Mouse (Mus musculus): ENCODE data around the gene Bcl6.

Bcl6 gene

DNA sequence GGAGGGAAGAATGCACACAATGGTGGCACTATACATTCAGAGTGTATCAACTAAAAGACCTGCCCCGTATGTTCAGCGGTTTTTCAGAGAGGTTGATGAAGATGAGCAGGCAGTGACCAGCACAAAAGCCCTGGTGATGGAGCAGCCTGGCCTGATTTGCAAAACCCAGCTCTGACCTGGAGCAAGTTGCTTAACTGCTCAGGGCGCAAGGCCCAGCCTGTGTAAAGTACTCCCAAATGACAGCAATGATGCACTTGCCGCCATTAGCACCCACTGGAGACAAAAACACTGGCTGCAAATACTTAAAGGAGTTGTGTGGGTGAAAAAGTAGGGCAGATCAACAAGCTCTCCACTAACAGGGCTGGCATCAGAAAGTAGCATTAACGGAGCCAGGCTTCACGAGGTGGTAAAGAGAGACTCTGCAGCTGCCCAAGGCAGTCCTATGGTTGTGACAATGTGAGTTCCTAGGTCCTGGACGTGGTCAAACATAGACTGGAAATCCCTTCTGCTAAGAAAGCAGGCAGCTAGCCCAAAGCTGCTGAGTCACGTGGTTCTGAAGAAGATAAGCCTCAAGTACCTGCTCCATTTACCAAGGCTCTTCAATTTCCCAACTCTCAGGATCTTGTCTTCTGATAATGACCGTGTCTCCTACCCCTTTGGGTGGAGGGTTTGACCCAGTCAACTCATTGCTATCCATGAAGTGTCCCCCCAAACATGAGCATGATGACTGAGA is 14.9 kb downstream of the Bcl6 start:
- DNase-seq (ENCODE audit: extremely low read depth, low read depth, low spot score): no peak

DNA sequence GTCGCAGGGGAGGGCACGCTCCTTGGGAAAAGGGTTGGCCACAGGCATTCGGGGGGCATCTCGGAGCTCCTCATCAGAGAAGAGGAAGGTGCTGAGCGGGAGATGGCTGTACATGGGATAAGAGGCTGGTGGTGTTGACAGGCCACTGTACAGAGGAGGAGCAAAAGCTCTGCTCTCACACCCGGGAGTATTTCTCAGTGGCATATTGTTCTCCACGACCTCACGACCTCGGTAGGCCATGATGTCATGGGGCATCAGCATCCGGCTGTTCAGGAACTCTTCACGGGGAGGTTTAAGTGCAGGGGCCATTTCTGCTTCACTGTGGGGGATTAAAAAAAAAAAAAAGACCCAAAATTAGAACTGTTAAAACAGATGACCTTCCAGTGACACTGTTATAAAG is 15.8 kb downstream of the Bcl6 start:
- DNase-seq (ENCODE audit: extremely low read depth, low read depth, low spot score): no peak

DNA sequence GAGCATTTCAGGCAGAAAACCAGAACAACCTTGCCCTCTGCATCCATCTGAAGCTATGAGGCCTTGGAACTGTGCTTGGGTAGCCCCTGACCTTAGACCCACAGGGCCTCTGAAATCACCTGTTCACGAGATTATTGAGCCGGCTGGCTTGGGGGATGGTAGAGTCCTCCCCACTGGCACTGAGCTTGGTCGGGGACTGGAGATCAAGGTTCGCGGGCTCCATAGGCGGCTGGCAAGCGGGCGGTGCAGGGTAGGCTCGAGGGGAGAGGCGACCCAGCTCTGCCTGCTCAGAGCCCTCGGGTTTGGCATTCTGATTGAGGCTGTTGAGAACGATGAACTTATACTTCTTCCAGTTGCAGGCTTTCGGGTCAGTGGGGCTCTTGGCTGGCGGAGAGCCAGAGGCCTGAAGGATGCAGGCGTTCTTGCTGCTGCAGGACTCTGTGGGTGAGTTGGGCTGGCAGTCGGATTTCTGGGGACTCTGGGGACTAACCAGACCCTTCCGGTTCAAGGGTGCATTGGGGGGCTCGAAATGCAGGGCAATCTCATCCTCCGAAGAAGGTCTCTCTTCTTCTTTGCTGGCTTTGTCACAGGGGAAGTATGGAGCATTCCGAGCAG is 16.4 kb downstream of the Bcl6 start:
- no peak for DNase-seq (ENCODE audit: extremely low read depth, low read depth, low spot score)

DNA sequence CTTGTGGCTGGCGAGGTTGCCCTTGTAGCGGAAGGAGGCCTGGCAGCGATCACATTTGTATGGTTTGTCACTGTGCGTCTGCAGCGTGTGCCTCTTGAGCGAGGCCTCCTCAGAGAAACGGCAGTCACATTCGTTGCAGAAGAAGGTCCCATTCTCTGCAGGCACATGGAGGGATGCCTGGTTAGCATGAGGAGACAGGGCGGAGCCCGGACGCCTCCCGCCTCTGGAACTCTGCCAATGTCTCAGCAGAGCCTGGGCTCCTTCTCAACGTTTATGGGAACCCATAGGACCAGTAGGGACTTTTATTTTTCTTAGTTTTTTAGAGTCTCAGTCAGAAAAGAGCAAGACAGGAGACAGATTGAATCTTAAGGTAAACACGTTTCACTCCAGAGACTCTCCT is 18.7 kb downstream of the Bcl6 start:
- no peak for DNase-seq (ENCODE audit: extremely low read depth, low read depth, low spot score)

DNA sequence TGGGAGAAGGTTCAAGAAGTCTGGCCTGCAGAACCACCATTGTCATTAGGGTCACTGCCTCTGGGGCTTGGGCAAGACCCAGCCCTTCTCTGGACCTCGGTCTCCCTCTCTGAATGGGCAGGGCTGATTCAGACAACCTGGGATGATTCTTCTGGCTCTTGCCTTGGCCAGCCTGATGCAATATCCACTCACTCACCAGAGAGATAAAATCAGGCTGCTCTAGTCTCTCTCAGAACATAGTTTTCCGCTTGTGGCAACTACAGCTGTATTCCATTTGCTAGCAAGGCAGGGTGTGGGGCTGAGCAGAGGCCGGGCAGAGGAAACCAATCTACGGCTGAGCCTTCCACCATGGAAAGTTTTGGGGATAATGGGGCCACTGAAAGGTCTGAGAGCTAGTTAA is 19.8 kb downstream of the Bcl6 start:
- DNase-seq (ENCODE audit: extremely low read depth, low read depth, low spot score): no peak

DNA sequence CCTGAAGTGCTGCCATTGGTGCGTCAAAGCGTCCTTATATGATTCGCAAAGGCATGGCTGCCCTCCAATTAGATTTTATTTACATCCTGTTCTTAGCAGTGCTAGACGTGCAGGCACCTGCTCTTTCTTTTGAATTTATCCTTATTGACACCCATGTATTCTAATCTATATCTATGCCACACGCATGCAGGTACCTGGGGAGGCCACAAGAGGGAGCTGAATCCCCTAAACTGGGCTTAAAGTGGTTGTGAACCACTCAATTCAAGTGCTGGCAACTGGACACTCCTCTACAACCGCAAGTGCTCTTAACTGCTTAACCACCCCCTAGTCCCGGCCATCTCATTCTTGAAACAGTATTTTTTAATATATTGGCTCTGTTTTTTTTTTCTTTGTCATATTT is 21.4 kb downstream of the Bcl6 start:
- no peak for DNase-seq (ENCODE audit: extremely low read depth, low read depth, low spot score)

DNA sequence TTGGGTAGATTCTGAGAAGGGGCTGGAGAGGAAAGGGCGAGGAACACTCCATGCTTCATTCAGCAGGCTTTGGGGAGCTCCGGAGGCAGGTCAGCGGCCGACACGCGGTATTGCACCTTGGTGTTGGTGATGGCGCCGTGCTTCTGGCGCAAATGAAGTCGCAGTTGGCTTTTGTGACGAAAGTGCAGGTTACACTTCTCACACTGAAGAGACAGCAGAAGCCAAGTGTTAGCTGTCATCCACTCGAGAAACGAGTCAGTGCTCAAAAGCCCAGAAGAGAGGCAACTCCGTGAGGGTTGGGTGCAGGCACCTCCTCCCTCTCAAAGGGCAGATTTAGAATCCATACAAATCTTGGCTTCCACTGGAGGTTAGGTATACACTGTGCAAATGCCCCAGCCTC is 22.6 kb downstream of the Bcl6 start:
- no peak for DNase-seq (ENCODE audit: extremely low read depth, low read depth, low spot score)

DNA sequence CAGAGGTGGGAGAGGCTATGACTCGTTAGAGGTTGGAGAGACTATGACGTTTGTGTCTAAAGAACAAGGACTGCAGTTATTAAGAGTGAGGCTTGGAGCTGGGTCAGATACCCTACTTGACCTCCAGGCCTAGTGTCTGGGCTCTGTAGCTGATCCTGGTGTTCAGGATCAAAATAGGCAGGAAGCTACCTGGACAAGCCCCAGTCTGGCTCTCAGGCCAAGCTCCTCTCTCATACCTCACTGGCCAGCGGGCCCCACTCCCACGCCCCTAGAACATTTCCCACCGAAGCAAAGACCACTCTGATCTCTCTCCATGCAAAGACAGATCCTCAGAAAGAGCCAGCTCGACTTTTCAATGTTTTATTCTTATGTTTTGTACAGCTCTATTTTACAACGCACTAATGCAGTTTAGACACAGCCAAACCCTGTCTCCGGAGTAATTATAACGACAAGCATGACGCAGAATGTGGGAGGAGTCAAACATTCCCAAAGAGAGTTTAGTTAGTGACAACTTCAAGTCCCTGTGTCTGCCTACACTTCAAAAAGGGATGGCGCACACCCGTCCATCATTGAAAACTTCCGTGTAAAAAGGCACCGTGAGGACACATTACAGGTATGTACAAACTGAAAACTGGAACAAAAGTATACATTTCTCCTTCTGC is 23.8 kb downstream of the Bcl6 start:
- DNase-seq (ENCODE audit: extremely low read depth, low read depth, low spot score): no peak

DNA sequence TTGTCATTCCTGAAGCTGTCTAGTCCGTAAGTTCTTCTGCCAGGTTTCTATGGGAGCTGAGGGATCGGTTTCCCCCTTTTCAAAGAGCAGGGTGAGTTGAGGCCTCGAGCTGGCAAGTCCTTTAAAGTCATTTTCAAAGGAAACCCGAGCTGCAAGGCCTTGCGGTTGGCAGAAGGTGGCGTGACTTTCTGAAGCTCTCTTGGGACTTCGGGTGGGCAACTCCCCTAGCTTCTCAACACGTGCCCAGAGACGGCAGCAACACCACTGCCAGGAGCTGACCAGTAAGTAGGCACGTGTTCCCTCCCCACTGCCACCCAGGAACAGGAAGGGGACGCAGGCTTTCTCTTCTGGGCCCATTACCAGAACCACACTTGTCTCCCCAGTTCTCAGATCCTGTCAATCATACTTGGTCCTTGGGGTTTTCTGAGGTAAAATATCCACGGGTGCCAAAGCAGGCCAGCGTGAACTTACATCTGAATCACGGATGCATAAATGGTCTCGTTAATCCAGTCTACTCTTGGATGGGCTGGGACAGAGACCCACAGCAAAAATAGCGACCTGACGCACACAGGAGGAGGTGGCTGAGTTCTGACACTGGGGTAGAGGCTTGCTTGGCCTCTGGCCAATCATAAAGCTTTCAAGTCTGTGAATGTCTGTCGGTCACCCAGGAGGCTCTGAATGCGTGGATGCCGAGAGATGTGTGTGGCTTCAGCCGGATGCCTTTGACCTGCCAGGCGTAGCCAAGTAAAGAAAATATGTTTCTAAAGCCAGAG is 24.6 kb downstream of the Bcl6 start:
- DNase-seq (ENCODE audit: extremely low read depth, low read depth, low spot score): no peak

DNA sequence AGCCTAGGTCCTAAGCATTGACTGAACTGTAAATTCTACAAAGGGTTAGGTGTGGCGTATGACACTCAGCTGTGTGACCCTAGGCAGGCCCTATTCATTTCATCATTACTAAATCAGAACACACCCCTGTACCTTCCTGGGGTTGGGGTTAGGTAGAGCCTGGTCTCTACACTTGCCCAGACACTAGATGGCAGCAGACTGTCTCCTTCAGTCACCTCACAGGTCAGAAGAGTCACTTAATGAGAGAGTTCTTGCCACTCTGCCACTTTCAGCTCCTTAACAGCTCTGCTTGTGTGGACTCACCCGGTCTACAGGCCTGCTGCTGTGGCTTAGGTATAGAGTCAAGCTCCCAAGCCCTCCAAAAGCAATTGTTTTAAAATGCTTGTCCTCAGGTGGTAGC is 26.3 kb downstream of the Bcl6 start:
- DNase-seq (ENCODE audit: extremely low read depth, low read depth, low spot score): no peak

DNA sequence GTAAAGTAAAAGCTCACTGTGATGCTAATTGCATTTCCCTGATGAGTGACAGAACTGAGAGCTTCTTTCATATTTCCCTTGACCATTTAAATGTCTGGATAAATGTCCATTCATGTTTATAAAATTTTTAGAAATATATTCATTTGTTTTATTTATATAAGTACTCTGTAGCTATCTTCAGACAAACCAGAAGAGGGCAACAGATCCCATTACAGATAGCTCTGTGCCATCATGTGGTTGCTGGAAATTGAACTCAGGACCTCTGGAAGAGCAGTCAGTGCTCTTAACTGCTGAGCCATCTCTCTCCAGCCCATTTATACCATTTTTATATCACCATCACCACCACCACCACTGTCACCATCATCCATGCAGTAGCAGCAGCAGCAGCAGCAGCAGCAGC is 29.7 kb downstream of the Bcl6 start:
- DNase-seq (ENCODE audit: extremely low read depth, low read depth, low spot score): no peak

DNA sequence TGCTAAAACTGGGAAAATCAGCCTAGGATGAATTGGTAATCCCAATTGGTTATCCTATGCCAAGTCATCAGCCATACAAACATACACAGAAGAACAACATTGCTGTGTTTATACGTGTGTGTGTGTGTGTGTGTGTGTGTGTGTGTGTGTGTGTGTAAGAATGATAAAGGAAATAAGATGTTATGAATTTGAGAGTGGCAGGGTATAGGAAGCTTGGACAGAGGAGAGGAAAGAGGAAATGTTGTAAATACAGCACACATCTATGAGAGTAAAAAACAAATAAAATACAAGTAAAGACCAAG is 34.7 kb downstream of the Bcl6 start:
- no peak for DNase-seq (ENCODE audit: extremely low read depth, low read depth, low spot score)

DNA sequence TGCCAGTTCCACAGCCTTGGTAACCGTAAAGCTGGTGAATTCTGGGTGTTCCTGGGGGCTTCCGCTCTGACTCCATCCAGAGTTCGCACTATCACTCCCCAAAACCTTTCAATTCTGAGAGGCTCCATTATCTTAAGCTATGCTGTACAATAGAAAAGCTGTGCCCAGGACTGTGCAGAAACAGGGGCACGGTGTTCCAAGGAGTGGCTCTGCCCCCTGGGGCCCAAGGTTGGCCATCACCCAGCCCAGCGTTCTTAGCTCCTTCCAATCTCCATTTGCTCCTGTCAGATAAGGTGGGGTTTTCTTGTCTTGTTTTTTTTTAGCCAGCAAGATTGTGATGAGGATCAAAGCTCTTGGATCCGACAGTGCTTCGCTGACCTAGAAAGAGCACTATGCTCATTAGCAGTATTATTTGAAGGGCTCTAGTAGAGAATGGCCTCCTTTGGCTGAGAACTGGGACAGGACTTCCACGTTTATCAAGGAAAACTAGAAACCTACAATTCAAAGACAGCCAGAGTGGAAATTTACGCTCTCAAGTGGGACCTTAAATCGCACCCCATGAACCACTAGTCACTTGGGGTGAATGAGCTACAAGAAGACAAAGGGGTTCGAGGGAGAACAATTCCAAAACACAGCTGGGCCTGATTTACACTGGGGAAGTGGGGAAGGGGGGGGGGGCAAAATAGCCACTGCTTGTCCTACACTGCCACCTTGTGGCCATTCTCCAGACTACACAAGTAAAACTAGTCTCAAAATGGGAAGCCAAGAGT is 35.3 kb downstream of the Bcl6 start:
- DNase-seq (ENCODE audit: extremely low read depth, low read depth, low spot score): no peak

DNA sequence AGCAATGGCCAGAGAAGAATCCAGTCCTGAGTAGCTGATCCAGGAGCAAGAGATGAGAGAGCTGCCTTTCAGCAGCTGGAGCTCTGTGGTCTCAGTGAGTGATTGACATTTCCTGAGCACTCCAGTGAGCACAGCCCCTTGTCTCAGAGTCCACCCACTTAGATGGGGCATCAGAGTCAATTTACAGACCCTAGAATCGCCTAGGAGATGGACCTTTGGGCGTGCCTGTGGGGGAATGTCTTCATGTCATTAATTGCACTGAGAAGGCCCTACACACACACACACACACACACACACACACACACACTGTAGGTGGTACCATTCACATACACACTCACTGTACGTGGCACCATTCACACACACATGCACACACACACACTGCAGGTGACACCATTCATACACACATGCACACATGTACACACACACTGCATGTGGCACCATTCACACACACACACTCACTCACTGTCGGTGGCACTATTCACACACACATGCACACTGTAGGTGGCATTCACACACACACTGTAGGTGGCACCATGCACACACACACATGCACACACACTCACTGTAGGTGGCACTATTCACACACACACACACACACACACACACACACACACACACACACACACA is 36.4 kb downstream of the Bcl6 start:
- DNase-seq (ENCODE audit: extremely low read depth, low read depth, low spot score): no peak

DNA sequence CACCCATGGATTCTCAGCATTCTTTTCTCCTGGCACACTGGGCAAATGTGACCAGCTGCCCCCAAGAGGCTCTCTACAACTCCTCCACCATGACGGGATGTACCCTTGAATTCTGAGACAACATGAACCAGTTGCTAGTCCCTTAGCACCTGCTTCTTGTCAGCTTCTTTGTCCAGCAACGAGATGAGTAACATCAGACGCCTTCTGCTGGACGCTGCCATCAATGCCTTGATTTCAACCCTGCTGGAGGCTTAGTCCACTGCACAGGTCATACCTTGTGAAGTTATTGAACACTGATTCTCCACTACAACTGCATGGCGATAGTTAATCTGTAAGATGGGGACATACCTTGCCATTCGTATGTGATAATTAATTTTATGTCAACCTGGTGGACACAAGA is 41.0 kb downstream of the Bcl6 start:
- DNase-seq (ENCODE audit: extremely low read depth, low read depth, low spot score): no peak

DNA sequence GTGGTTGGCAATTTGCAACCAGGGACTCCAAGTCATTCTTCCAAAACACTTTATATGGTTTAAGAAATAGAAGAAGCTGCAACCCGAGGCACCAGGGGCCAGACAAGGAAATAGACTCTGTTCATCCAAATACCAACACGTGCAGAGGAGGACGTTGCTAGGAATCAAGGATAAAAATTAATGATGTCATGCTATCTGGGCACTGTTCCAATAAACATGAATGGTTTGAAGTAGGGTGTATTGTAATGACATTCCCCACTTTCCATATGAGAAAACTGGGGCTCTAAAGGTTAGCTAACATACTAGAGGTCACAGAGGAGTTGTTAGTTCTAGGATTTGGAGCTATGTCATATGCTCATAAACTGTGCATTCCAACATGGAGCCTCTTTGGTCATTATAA is 43.9 kb downstream of the Bcl6 start:
- no peak for DNase-seq (ENCODE audit: extremely low read depth, low read depth, low spot score)

DNA sequence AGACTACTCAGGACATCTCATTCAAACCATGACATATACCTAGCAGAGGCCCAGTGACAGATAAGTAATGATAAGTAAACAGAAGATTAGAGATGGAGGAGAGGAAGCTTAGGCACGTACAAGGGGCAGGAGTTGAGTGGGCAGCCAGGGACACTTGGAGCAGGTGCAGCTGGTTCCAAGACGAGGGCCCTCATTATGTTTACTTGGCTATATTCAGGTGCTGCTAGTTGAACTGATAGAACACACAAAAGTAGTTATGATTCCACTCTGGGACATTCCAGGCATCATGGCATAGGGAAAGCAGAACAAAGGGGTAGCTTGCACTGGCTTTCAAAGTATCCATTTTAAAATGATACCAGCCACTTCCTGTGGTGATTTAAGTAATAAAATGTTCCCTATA is 54.3 kb downstream of the Bcl6 start:
- no peak for DNase-seq (ENCODE audit: extremely low read depth, low read depth, low spot score)

DNA sequence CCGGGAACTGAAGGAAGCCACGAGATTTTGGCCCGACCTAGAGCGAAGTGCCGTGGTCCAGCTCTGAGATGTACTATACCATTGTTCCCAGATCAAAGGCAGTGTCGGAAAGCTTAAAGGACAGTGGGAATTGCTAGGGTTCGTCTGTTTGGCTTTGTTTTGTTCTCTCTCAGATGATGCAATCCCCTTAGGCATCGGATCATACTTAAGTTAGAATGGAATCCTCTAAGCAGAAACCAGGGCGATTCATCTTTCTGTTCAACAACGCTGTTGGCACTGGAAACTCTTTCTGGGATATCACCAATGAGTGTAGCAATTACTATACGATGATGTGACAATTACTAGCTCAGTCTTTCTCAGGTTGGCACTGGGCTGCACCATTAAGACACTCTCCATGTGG is 56.4 kb downstream of the Bcl6 start, which contains the start of gene Rtp2:
Gene Rtp2 (minus strand): TSS at position 101 of the 400 bp plus-strand sequence.
- no peak for DNase-seq (ENCODE audit: extremely low read depth, low read depth, low spot score)

DNA sequence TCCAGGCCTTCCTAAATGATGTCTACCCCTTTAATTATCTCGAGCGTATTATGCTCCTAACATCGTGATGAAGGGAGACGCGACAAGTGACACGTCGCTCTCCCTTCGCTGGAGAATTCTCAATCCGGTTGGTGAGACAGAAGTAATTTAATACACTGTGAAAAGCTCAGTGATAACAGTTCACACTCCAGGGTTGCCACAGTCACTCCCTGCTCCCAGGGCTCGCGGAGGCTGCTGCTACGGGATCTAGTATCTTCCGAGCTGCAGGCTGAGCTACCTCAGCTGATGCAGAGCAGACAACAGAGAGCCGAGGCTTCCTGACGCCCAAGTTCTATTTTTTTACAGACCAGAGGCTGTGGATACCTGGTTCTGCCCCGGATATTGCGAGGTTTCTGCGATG is 57.4 kb downstream of the Bcl6 start:
- DNase-seq (ENCODE audit: extremely low read depth, low read depth, low spot score): no peak

DNA sequence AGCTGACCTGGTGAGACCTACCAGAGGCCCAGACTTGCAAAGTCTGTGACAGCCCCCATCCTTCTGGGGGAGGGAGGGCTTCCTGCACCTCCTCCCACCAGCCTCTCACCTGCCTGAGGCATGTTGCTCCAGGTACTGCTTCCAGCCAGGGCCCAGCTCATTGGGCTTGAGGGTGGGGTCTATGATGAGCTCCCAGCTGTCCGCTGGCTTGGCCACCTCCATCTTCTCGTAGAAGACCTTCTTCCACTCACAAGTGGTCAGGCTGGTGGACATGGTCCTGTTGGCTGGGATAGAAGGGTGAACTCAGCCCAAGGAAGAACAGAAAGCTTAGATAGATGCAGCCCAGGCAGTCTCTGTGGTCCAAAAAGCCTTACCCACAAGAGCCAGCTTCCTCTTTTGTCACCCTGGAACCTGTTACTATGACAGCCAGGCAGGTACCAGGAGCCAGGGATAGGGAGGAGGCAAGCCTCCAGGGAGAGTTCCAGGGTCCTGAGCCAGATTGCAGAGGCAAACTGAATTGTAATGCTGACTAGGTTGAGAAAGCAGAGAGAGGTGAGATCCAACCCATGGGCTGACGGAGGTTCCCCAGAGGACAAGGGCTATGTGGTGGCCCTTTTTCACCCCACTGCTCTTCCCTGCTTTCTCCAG is 58.1 kb downstream of the Bcl6 start:
- no peak for DNase-seq (ENCODE audit: extremely low read depth, low read depth, low spot score)

Data from fat pad, adult 2 months (tissue).